ENCODE assay signal across 23 mouse cellular contexts in the genomic region with DNA sequence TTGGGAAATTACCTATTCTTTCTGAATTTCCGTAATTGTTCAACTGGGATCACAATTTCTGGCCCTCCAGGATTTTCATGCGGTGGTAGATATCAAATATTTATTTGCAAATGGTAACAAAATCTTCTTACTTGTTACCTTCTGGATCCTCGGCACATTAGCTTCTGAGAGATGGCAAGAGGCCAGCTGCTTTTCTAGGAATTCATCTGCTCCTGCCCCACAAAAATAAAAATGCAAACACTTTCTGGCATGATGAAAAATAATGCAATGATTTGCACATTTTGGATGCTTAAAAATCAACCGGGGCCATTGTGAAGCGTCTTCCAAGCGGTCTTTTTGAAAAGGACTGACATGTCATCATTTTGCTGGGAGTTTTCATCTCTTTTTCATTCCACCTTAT.
"Had no signal": no experiment of that assay in that cellular context is flagged by ENCODE, and none has a peak within 500 bp of the region (broad histone marks: within the 10 kb centered on the region; RNA-seq: fewer than 3 reads in every experiment).

No protein-coding gene starts in this region.

- H3K27me3 ChIP-seq: limb, embryonic 13.5 days; liver, embryonic 12.5 days; liver, embryonic 15.5 days; lung, embryonic 15.5 days; megakaryocyte, embryonic 14.5 days; midbrain, embryonic 15.5 days; neural tube, embryonic 12.5 days; neural tube, embryonic 15.5 days; stomach, embryonic 15.5 days had no signal

- H3K36me3 ChIP-seq: limb, embryonic 10.5 days; limb, embryonic 13.5 days; liver, embryonic 12.5 days; liver, embryonic 15.5 days; lung, embryonic 15.5 days; midbrain, embryonic 10.5 days; midbrain, embryonic 15.5 days; neural tube, embryonic 12.5 days; neural tube, embryonic 15.5 days; stomach, embryonic 15.5 days had no signal

- H3K9me3 ChIP-seq: limb, embryonic 10.5 days; limb, embryonic 13.5 days; liver, embryonic 12.5 days; liver, embryonic 15.5 days; lung, embryonic 15.5 days; midbrain, embryonic 10.5 days; midbrain, embryonic 15.5 days; neural tube, embryonic 12.5 days; neural tube, embryonic 15.5 days; stomach, embryonic 15.5 days had no signal

- DNase-seq: kidney, adult 2 months; kidney, postnatal 25 days; layer of hippocampus, postnatal 36 days; liver; lung, adult 18-20 months; lung, postnatal 10 days; lung, postnatal 36 days; right cerebral cortex, adult 18-20 months; spleen, adult 18-20 months; thymus, postnatal 25 days had no signal

- ATAC-seq: intestine, postnatal 0 days; liver, embryonic 12.5 days; midbrain, embryonic 15.5 days had no signal

- H3K4me2 ChIP-seq: limb, embryonic 13.5 days; liver, embryonic 12.5 days; liver, embryonic 15.5 days; lung, embryonic 15.5 days; midbrain, embryonic 15.5 days; neural tube, embryonic 12.5 days; neural tube, embryonic 15.5 days; stomach, embryonic 15.5 days had no signal

- H3K4me1 ChIP-seq: limb, embryonic 10.5 days; limb, embryonic 13.5 days; liver, embryonic 12.5 days; liver, embryonic 15.5 days; lung, embryonic 15.5 days; megakaryocyte, embryonic 14.5 days; midbrain, embryonic 10.5 days; midbrain, embryonic 15.5 days; neural tube, embryonic 12.5 days; neural tube, embryonic 15.5 days; stomach, embryonic 15.5 days had no signal

- H3K27ac ChIP-seq: kidney, postnatal 0 days; limb, embryonic 10.5 days; limb, embryonic 13.5 days; liver, embryonic 12.5 days; liver, embryonic 15.5 days; lung, embryonic 15.5 days; midbrain, embryonic 10.5 days; midbrain, embryonic 15.5 days; neural tube, embryonic 12.5 days; neural tube, embryonic 15.5 days; stomach, embryonic 15.5 days had no signal

- H3K9ac ChIP-seq: limb, embryonic 13.5 days; liver, embryonic 12.5 days; liver, embryonic 15.5 days; lung, embryonic 15.5 days; midbrain, embryonic 15.5 days; neural tube, embryonic 12.5 days; neural tube, embryonic 15.5 days; stomach, embryonic 15.5 days had no signal

- H3K4me3 ChIP-seq: limb, embryonic 10.5 days; limb, embryonic 13.5 days; liver, embryonic 12.5 days; liver, embryonic 15.5 days; lung, embryonic 15.5 days; megakaryocyte, embryonic 14.5 days; midbrain, embryonic 10.5 days; midbrain, embryonic 15.5 days; neural tube, embryonic 12.5 days; neural tube, embryonic 15.5 days; stomach, embryonic 15.5 days had no signal
